Comparison of ENCODE assay signal across 9 mouse cellular contexts in the genomic region with DNA sequence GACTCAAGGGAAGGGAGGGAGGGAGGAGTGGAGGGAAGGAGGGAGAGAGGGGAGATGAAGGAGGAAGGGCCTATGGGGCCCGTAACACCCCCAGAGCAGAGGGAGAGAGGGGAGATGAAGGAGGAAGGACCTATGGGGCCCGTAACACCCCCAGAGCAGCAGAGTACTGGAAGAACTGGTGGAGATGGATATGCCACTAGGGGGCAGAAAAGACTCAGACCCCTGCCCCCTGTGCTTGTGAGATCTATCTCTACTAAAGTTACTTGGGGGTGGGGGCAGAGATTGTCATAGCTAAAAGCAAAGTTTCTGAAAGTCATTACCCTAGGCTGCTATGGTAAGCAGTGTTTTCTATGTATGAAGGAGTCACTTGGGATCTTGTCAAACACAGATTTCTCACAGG.
A peak's percentile ranks its signal among the peaks of the same experiment; 100 is the strongest.
DNase-seq lines count a peak whose midpoint lies in the region; ATAC-seq and TF ChIP-seq lines count a peak whose summit lies in the region.
"Had no signal": no experiment of that assay in that cellular context is flagged by ENCODE, and none has a peak within 500 bp of the region (broad histone marks: within the 10 kb centered on the region; RNA-seq: fewer than 3 reads in every experiment).

No protein-coding gene starts in this region.

- intact Hi-C loops in gastrocnemius, adult 2 months (cut with DNase I), result loop anchor here (2.0 kb wide), 1 partner anchor 176 kb away; no protein-coding TSS in a partner anchor
- intact Hi-C loops in gastrocnemius, postnatal 14 days (cut with DNase I; ENCODE audit: low total_unique reads), result loop anchor here (5.0 kb wide), 1 partner anchor 176 kb away; no protein-coding TSS in a partner anchor

- no peak overlapping the region for H3K9ac ChIP-seq in liver, embryonic 14.5 days (replicated peaks)
- H3K9ac ChIP-seq: embryonic facial prominence, embryonic 13.5 days had no signal

- H3K9me3 ChIP-seq in liver, embryonic 14.5 days (ENCODE audit: control insufficient read depth, low read length), result no peaks in the 10 kb centered on the region
- H3K9me3 ChIP-seq: embryonic facial prominence, embryonic 13.5 days had no signal

- no peak overlapping the region for H3K4me2 ChIP-seq in liver, embryonic 14.5 days (ENCODE audit: low read depth)
- H3K4me2 ChIP-seq: embryonic facial prominence, embryonic 13.5 days had no signal

- no peaks in the 10 kb centered on the region for H3K36me3 ChIP-seq in liver, embryonic 14.5 days (replicated peaks; ENCODE audit: control insufficient read depth, insufficient read depth, low read depth)
- H3K36me3 ChIP-seq: embryonic facial prominence, embryonic 13.5 days had no signal

- 19% methylated on average over 2 of the region's 2 CpGs for WGBS in liver, embryonic 14.5 days (ENCODE audit: insufficient replicate concordance)

- H3K4me3 ChIP-seq in gastrocnemius, adult 2 months, result no peak overlapping the region
- H3K4me3 ChIP-seq in liver, embryonic 14.5 days (ENCODE audit: insufficient read depth in 1 of 2, low read depth in 2 of 2, low read length in 2 of 2), result no peak overlapping the region
- H3K4me3 ChIP-seq: embryonic facial prominence, embryonic 13.5 days had no signal

- H3K4me1 ChIP-seq in liver, embryonic 14.5 days (replicated peaks; ENCODE audit: control insufficient read depth in 2 of 2, insufficient read depth in 2 of 2, low read length in 1 of 2), result no peaks in the 10 kb centered on the region

- TF ChIP-seq EP300 in liver, embryonic 14.5 days (IDR thresholded peaks at IDR 0.05; ENCODE audit: low read depth), result no peak

- peak; percentile 71 for TF ChIP-seq CTCF in gastrocnemius, adult 2 months (IDR thresholded peaks at IDR 0.05)
- peak; percentile 48 for TF ChIP-seq CTCF in liver, embryonic 14.5 days (IDR thresholded peaks at IDR 0.05; ENCODE audit: low read depth)

- no peaks in the 10 kb centered on the region for H3K27me3 ChIP-seq in liver, embryonic 14.5 days (ENCODE audit: control insufficient read depth, insufficient read depth, low read length)
- H3K27me3 ChIP-seq: embryonic facial prominence, embryonic 13.5 days had no signal

- ATAC-seq in liver, embryonic 14.5 days (ENCODE audit: insufficient read depth), result no peak

- DNase-seq in gastrocnemius, adult 2 months, result peak; percentile 19
- DNase-seq in gastrocnemius, postnatal 14 days, result no peak
- DNase-seq in liver, embryonic 14.5 days (ENCODE audit: low read depth in 3 of 3, low spot score in 3 of 3), result no peak
- no peak for DNase-seq in liver
- peak; percentile 41 for DNase-seq in brain, adult 2 months (ENCODE audit: low read depth, low spot score)
- peak; percentile 57 for DNase-seq in lung, postnatal 36 days
- DNase-seq in cerebellum, postnatal 25 days, result no peak
- no peak for DNase-seq in cerebellum, postnatal 36 days

- H3K27ac ChIP-seq in gastrocnemius, adult 2 months, result no peak overlapping the region
- no peak overlapping the region for H3K27ac ChIP-seq in liver, embryonic 14.5 days
- H3K27ac ChIP-seq: embryonic facial prominence, embryonic 13.5 days had no signal

Comparison
In these comparisons a context has a peak if more than half of its experiments do, and no peak if none do; other contexts are left out.
1. DNase-seq: peak in gastrocnemius, adult 2 months (single experiment), brain, adult 2 months (single experiment) and lung, postnatal 36 days (single experiment); none in gastrocnemius, postnatal 14 days (single experiment), liver, embryonic 14.5 days (0 of 3), liver (single experiment), cerebellum, postnatal 25 days (0 of 2) and cerebellum, postnatal 36 days (0 of 2).